Mouse (Mus musculus): ENCODE data around the gene Tcf20.

Tcf20 gene

GRCm38 (mm10) chr15:82956310-82956709 is 31.4 kb downstream of the Tcf20 start:
- no peak for DNase-seq

GRCm38 (mm10) chr15:82955286-82955685 is 32.4 kb downstream of the Tcf20 start:
- no peak for DNase-seq

GRCm38 (mm10) chr15:82954034-82954433 is 33.6 kb downstream of the Tcf20 start:
- DNase-seq, result no peak

- DNase-seq, result no peak
Observed at GRCm38 (mm10) chr15:82953096-82953495, 34.6 kb downstream of the Tcf20 start.

GRCm38 (mm10) chr15:82952292-82952705 is 35.4 kb downstream of the Tcf20 start:
- no peak for DNase-seq

- DNase-seq, result no peak
Observed at GRCm38 (mm10) chr15:82950246-82950645, 37.4 kb downstream of the Tcf20 start.

- DNase-seq, result peak; percentile 57
Observed at GRCm38 (mm10) chr15:82947431-82947830, 40.2 kb downstream of the Tcf20 start.

GRCm38 (mm10) chr15:82944479-82945195 is 43.0 kb downstream of the Tcf20 start:
- DNase-seq, result peak; percentile 49

- no peak for DNase-seq
Observed at GRCm38 (mm10) chr15:82941733-82942132, 45.9 kb downstream of the Tcf20 start.

- DNase-seq, result no peak
Observed at GRCm38 (mm10) chr15:82940494-82941214, 47.0 kb downstream of the Tcf20 start.

GRCm38 (mm10) chr15:82938155-82938569 is 49.5 kb downstream of the Tcf20 start:
- peak; percentile 81 for DNase-seq

GRCm38 (mm10) chr15:82937428-82937992 is 50.2 kb downstream of the Tcf20 start:
- peak; percentile 36 for DNase-seq

GRCm38 (mm10) chr15:82934971-82935370 is 52.7 kb downstream of the Tcf20 start:
- no peak for DNase-seq

- DNase-seq, result peak; percentile 45
Observed at GRCm38 (mm10) chr15:82932936-82933650, 54.6 kb downstream of the Tcf20 start.

- DNase-seq, result no peak
Observed at GRCm38 (mm10) chr15:82931436-82931835, 56.2 kb downstream of the Tcf20 start.

GRCm38 (mm10) chr15:82929595-82929994 is 58.1 kb downstream of the Tcf20 start:
- peak; percentile 45 for DNase-seq

GRCm38 (mm10) chr15:82928844-82929243 is 58.8 kb downstream of the Tcf20 start:
- DNase-seq, result no peak

GRCm38 (mm10) chr15:82928023-82928422 is 59.6 kb downstream of the Tcf20 start:
- no peak for DNase-seq

GRCm38 (mm10) chr15:82927057-82927456 is 60.6 kb downstream of the Tcf20 start:
- DNase-seq, result no peak

GRCm38 (mm10) chr15:82924679-82925425 is 62.8 kb downstream of the Tcf20 start:
- DNase-seq, result peak; percentile 61

- DNase-seq, result peak; percentile 30
Observed at GRCm38 (mm10) chr15:82923531-82923930, 64.1 kb downstream of the Tcf20 start.

- DNase-seq, result no peak
Observed at GRCm38 (mm10) chr15:82922755-82923154, 64.9 kb downstream of the Tcf20 start.
